Mouse (Mus musculus): Measurements from ENCODE around the gene Arl1. TPM values are rescaled to one million over a fixed set of nuclear protein-coding genes. Genes with fewer than 3 reads are reported as not detected.
A peak's percentile ranks its signal among the peaks of the same experiment; 100 is the strongest.
"Not testable (repeated sequence)": the region's sequence is repeated elsewhere in the genome, so short reads cannot be mapped to it uniquely, and the experiment has no call there.

Arl1 gene
- polyA plus RNA-seq, 1 experiment from 2014 or later = 71.7 TPM

- 75% methylated on average over 15 of the region's 15 CpGs for WGBS (ENCODE audit: insufficient replicate concordance)
- Histone ChIP-seq H3K27me3 (no peaks in the 10 kb centered on the region), H3K9me3 (replicated peaks) (no peaks in the 10 kb centered on the region), H3K27ac (no peak overlapping the region), H3K4me1 (replicated peaks) (no peaks in the 10 kb centered on the region), H3K36me3 (peaks cover 85% of the 10 kb centered on the region), H3K4me2 (no peak overlapping the region), H3K4me3 (replicated peaks) (no peak overlapping the region), H3K9ac (no peak overlapping the region)
- DNase-seq = no peak
- ATAC-seq (ENCODE audit: low read depth) = no peak
Measured at GRCm38 (mm10) chr10:88765431-88766142, 34.9 kb downstream of the Arl1 start.

- Histone ChIP-seq H3K27me3 (no peaks in the 10 kb centered on the region), H3K36me3 (peaks cover 84% of the 10 kb centered on the region), H3K9ac (no peak overlapping the region)
Measured at GRCm38 (mm10) chr10:88768961-88769360, 38.3 kb downstream of the Arl1 start.

GRCm38 (mm10) chr10:88769676-88770075, 39.0 kb downstream of the Arl1 start:
- H3K27me3 ChIP-seq = no peaks in the 10 kb centered on the region
- 77% methylated on average over 7 of the region's 7 CpGs for WGBS (ENCODE audit: insufficient replicate concordance)
- no peak for DNase-seq

More at GRCm38 (mm10) chr10:88768961-88769360, 38.3 kb downstream of the Arl1 start:
- Histone ChIP-seq H3K4me1 (replicated peaks) (no peaks in the 10 kb centered on the region), H3K4me2 (no peak overlapping the region), H3K27ac (no peak overlapping the region), H3K4me3 (replicated peaks) (no peak overlapping the region), H3K9me3 (replicated peaks) (no peaks in the 10 kb centered on the region)
- DNase-seq (no peak), ATAC-seq (ENCODE audit: low read depth) (peak; percentile 31; the same call in 1 of the 2 replicates)
- 26% methylated on average over 5 of the region's 5 CpGs for WGBS (ENCODE audit: insufficient replicate concordance)

DNA sequence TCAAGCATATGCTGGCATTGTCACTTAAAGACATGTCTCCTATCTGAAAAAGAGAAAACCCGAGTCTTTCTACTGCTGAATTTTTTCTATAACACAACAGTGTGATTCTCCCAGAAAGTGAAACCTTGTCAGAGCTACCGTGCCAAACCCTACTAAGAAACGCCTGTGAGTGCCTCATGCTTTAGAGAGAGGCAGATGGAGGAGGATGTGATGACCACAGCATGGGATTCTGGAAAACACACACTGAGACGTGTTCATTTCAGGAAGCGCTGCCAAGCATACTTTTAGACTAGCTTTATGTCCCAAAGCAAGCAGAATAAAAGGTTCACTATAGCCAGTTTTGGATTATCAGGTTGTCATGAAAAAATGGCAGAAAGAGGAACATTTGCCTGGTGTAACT, 42.3 kb downstream of the Arl1 start:
- H3K36me3 ChIP-seq = peaks cover 77% of the 10 kb centered on the region
- H3K4me2 ChIP-seq; ATAC-seq (ENCODE audit: low read depth); H3K9ac ChIP-seq; H3K4me3 ChIP-seq (replicated peaks); H3K4me1 ChIP-seq (replicated peaks); H3K9me3 ChIP-seq (replicated peaks); DNase-seq; H3K27me3 ChIP-seq; H3K27ac ChIP-seq: not testable (repeated sequence)
- WGBS (ENCODE audit: insufficient replicate concordance) = 77% methylated on average over 5 of the region's 5 CpGs

More at GRCm38 (mm10) chr10:88769676-88770075, 39.0 kb downstream of the Arl1 start:
- Histone ChIP-seq H3K4me1 (replicated peaks) (no peaks in the 10 kb centered on the region), H3K9me3 (replicated peaks) (no peaks in the 10 kb centered on the region), H3K9ac (no peak overlapping the region), H3K4me3 (replicated peaks) (no peak overlapping the region), H3K27ac (no peak overlapping the region), H3K4me2 (no peak overlapping the region), H3K36me3 (peaks cover 82% of the 10 kb centered on the region)
- no peak for ATAC-seq (ENCODE audit: low read depth)

- no peaks in the 10 kb centered on the region for H3K27me3 ChIP-seq
- DNase-seq (no peak), ATAC-seq (ENCODE audit: low read depth) (no peak)
- H3K27ac ChIP-seq = no peak overlapping the region
- peaks cover 63% of the 10 kb centered on the region for H3K36me3 ChIP-seq
- 81% methylated on average over 6 of the region's 6 CpGs for whole genome bisulfite sequencing (ENCODE audit: insufficient replicate concordance)
- H3K9ac ChIP-seq = no peak overlapping the region
- H3K4me1 ChIP-seq (replicated peaks) = no peaks in the 10 kb centered on the region
- no peaks in the 10 kb centered on the region for H3K9me3 ChIP-seq (replicated peaks)
- no peak overlapping the region for H3K4me2 ChIP-seq
- H3K4me3 ChIP-seq (replicated peaks) = no peak overlapping the region
Measured at GRCm38 (mm10) chr10:88776206-88776605, 45.5 kb downstream of the Arl1 start.

GRCm38 (mm10) chr10:88780716-88781115, 50.1 kb downstream of the Arl1 start:
- no peaks in the 10 kb centered on the region for H3K4me1 ChIP-seq (replicated peaks)
- 77% methylated on average over 4 of the region's 4 CpGs for WGBS (ENCODE audit: insufficient replicate concordance)
- H3K36me3 ChIP-seq = peaks cover 48% of the 10 kb centered on the region
- H3K4me2 ChIP-seq = no peak overlapping the region
- H3K27me3 ChIP-seq = no peaks in the 10 kb centered on the region
- DNase-seq = no peak
- H3K4me3 ChIP-seq (replicated peaks) = no peak overlapping the region
- H3K9me3 ChIP-seq (replicated peaks) = no peaks in the 10 kb centered on the region
- no peak overlapping the region for H3K27ac ChIP-seq
- no peak for ATAC-seq (ENCODE audit: low read depth)
- no peak overlapping the region for H3K9ac ChIP-seq

DNA sequence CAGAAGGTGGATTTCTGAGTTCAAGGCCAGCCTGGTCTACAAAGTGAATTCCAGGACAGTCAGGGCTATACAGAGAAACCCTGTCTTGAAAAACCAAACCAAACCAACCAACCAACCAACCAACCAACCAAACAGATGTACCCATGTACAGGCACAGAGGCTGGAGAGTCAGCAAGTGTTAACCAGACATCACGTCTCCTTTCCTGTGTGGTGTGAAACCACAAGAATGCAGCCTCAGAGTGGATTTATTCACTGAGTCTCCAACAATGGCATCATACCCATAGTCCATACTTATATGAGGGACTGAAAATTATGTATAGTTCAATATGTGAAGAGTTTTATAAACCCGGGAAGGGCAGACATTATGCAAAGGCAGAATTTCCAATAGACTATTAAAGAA, 52.5 kb downstream of the Arl1 start:
- H3K27me3 ChIP-seq; H3K4me2 ChIP-seq; ATAC-seq (ENCODE audit: low read depth); H3K9me3 ChIP-seq (replicated peaks); DNase-seq; H3K4me1 ChIP-seq (replicated peaks); H3K9ac ChIP-seq; H3K27ac ChIP-seq; H3K4me3 ChIP-seq (replicated peaks): not testable (repeated sequence)
- peaks cover 43% of the 10 kb centered on the region for H3K36me3 ChIP-seq
- WGBS (ENCODE audit: insufficient replicate concordance) = 66% methylated on average over 2 of the region's 2 CpGs

DNA sequence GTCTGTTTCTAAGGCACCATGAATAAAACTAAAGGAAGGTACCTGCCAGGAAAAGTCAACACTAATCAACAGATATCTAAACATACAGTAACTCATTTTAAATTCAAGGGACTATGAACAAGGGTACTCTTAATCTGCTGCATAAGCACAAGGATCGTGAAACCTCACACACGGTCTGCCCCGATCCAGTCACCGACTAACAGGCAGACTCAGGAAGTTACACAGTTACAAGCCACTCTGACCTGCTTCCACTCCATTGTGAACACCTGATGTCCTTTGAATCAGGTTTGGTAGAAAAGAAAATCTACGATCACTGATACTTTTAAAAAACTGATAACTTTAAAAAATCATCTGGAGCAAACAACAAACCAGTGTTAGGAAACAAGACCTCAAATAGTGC, 53.3 kb downstream of the Arl1 start:
- ATAC-seq (ENCODE audit: low read depth) (no peak), DNase-seq (no peak)
- H3K36me3 ChIP-seq = peaks cover 37% of the 10 kb centered on the region

DNA sequence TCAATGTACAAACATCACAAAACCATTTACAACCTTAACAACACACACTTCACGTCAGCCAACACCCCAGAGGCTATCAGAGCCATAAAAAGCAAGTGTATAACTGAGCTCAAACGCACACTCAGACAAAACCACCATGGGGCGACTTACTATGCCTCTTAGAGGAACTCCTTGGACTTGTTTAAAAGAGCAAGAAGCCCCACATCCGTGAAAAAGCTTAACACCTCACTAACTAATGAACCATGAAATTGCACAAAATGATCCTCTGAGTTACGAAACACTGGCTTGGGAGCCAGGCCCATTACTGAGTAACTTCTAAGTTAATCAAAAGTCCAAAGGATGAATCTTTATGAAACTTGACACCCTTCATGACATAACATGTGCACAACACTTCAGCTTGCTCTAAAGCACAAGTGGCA, 53.9 kb downstream of the Arl1 start:
- Histone ChIP-seq H3K4me1 (replicated peaks) (no peaks in the 10 kb centered on the region), H3K4me3 (replicated peaks) (no peak overlapping the region), H3K9me3 (replicated peaks) (no peaks in the 10 kb centered on the region), H3K27ac (no peak overlapping the region), H3K9ac (no peak overlapping the region), H3K27me3 (no peaks in the 10 kb centered on the region), H3K4me2 (no peak overlapping the region), H3K36me3 (peaks cover 36% of the 10 kb centered on the region)
- WGBS (ENCODE audit: insufficient replicate concordance) = 76% methylated on average over 5 of the region's 5 CpGs
- DNase-seq (no peak), ATAC-seq (ENCODE audit: low read depth) (no peak)

More for the DNA sequence above, 53.3 kb downstream of the Arl1 start:
- Histone ChIP-seq H3K4me1 (replicated peaks) (no peaks in the 10 kb centered on the region), H3K4me2 (no peak overlapping the region), H3K9me3 (replicated peaks) (no peaks in the 10 kb centered on the region), H3K4me3 (replicated peaks) (no peak overlapping the region), H3K27ac (no peak overlapping the region), H3K9ac (no peak overlapping the region), H3K27me3 (no peaks in the 10 kb centered on the region)
- WGBS (ENCODE audit: insufficient replicate concordance) = 79% methylated on average over 5 of the region's 5 CpGs

- Histone ChIP-seq H3K36me3 (peaks cover 73% of the 10 kb centered on the region), H3K4me2 (no peak overlapping the region), H3K27me3 (no peaks in the 10 kb centered on the region), H3K9ac (no peak overlapping the region), H3K4me3 (replicated peaks) (no peak overlapping the region), H3K4me1 (replicated peaks) (no peaks in the 10 kb centered on the region), H3K27ac (no peak overlapping the region), H3K9me3 (replicated peaks) (no peaks in the 10 kb centered on the region)
- DNase-seq (no peak), ATAC-seq (ENCODE audit: low read depth) (no peak)
Measured at GRCm38 (mm10) chr10:88793671-88794070, 63.0 kb downstream of the Arl1 start.

Data from liver, embryonic 13.5 days (tissue).